Mouse (Mus musculus) cortical plate, adult 2 months (tissue): ENCODE measurements around the gene Crb3. TPM values are rescaled to one million over a fixed set of nuclear protein-coding genes. Genes with fewer than 3 reads are reported as not detected.

Experiments used
- H3K27ac ChIP-seq: fragments of 200-500 bp; 2 replicates; pipeline ENCODE4 v1.5.1; 2012; ENCODE audit warnings: low read length, control low read depth, inconsistent platforms; ENCODE audit not compliant: insufficient read depth
- H3K4me1 ChIP-seq: fragments of 200-500 bp; 2 replicates; pipeline ENCODE4 v1.6.1; 2011; ENCODE audit warnings: low read length; ENCODE audit not compliant: control insufficient read depth, insufficient read depth
- H3K4me3 ChIP-seq: fragments of 200-500 bp; 2 replicates; pipeline ENCODE4 v1.5.1; 2011; ENCODE audit warnings: mild to moderate bottlenecking, low read length, control low read depth; ENCODE audit not compliant: insufficient read depth
- CTCF ChIP-seq: fragments of 200-500 bp; IDR thresholded peaks from 2 replicates; pipeline ENCODE4 v1.5.1; 2011; ENCODE audit warnings: mild to moderate bottlenecking, control low read depth, low read length; ENCODE audit not compliant: insufficient read depth; ENCODE audit errors: extremely low read depth
- POLR2A ChIP-seq: fragments of 200-500 bp; IDR thresholded peaks from 2 replicates; pipeline ENCODE4 v1.6.1; 2011; ENCODE audit warnings: mild to moderate bottlenecking, low read length, control low read depth; ENCODE audit not compliant: insufficient read depth; ENCODE audit errors: extremely low read depth
- polyA plus RNA-seq: library from polyadenylated mRNA; depleted of rRNA; stranded (reverse); fragments of >200 nt; gene quantifications from 2 replicates; pipeline ENCODE4 v1.2.3, GENCODE M21; 2012

Gene Crb3
- polyA plus RNA-seq, 1 experiment, result 1.6 TPM

- Histone ChIP-seq H3K27ac (no peak overlapping the region), H3K4me1 (peaks cover 4% of the 10 kb centered on the region; the same call in 1 of the 2 replicates), H3K4me3 (no peak overlapping the region; the same call in 1 of the 2 replicates)
- no peak for TF ChIP-seq POLR2A
- no peak for TF ChIP-seq CTCF
These were observed 2.2 kb downstream of the Crb3 start for GRCm38 (mm10) chr17:57061069-57061468.

- Histone ChIP-seq H3K4me3 (no peak overlapping the region), H3K27ac (no peak overlapping the region)
- no peak for TF ChIP-seq CTCF
- TF ChIP-seq POLR2A, result no peak
These were observed 3.2 kb downstream of the Crb3 start for GRCm38 (mm10) chr17:57062011-57062521.

GRCm38 (mm10) chr17:57062548-57062947, 3.6 kb downstream of the Crb3 start:
- Histone ChIP-seq H3K27ac (no peak overlapping the region), H3K4me1 (peaks cover 4% of the 10 kb centered on the region; the same call in 1 of the 2 replicates), H3K4me3 (no peak overlapping the region)

More at GRCm38 (mm10) chr17:57062011-57062521, 3.2 kb downstream of the Crb3 start:
- H3K4me1 ChIP-seq, result peaks cover 4% of the 10 kb centered on the region; the same call in 1 of the 2 replicates

GRCm38 (mm10) chr17:57063031-57063430, 4.1 kb downstream of the Crb3 start:
- H3K27ac ChIP-seq, result no peak overlapping the region
- peaks cover 4% of the 10 kb centered on the region; the same call in 1 of the 2 replicates for H3K4me1 ChIP-seq
- H3K4me3 ChIP-seq, result no peak overlapping the region
- no peak for TF ChIP-seq CTCF
- no peak for TF ChIP-seq POLR2A

More at GRCm38 (mm10) chr17:57062548-57062947, 3.6 kb downstream of the Crb3 start:
- TF ChIP-seq CTCF (no peak), POLR2A (no peak)

- H3K4me3 ChIP-seq, result no peak overlapping the region
- no peaks in the 10 kb centered on the region for H3K4me1 ChIP-seq
- no peak overlapping the region for H3K27ac ChIP-seq
- TF ChIP-seq CTCF, result no peak
- TF ChIP-seq POLR2A, result no peak
These were observed 8.0 kb downstream of the Crb3 start for GRCm38 (mm10) chr17:57066908-57067307.

- Histone ChIP-seq H3K27ac (no peak overlapping the region), H3K4me3 (no peak overlapping the region), H3K4me1 (no peaks in the 10 kb centered on the region)
- no peak for TF ChIP-seq CTCF
- no peak for TF ChIP-seq POLR2A
These were observed 11.4 kb downstream of the Crb3 start for GRCm38 (mm10) chr17:57070272-57070671.

GRCm38 (mm10) chr17:57070699-57071098, 11.8 kb downstream of the Crb3 start:
- no peak for TF ChIP-seq POLR2A
- TF ChIP-seq CTCF, result no peak
- no peak overlapping the region for H3K27ac ChIP-seq
- H3K4me1 ChIP-seq, result no peaks in the 10 kb centered on the region
- no peak overlapping the region for H3K4me3 ChIP-seq

- Histone ChIP-seq H3K4me1 (no peaks in the 10 kb centered on the region), H3K27ac (no peak overlapping the region), H3K4me3 (no peak overlapping the region)
- no peak for TF ChIP-seq CTCF
- TF ChIP-seq POLR2A, result no peak
These were observed 18.0 kb downstream of the Crb3 start for GRCm38 (mm10) chr17:57076916-57077315.

GRCm38 (mm10) chr17:57078336-57078735, 19.4 kb downstream of the Crb3 start, which contains the start of gene Dennd1c:
Gene Dennd1c (minus strand): TSS chr17:57078514.
- no peak for TF ChIP-seq CTCF
- no peak for TF ChIP-seq POLR2A
- Histone ChIP-seq H3K27ac (no peak within 1 kb of the TSS), H3K4me3 (no peak within 1 kb of the TSS), H3K4me1 (peaks cover 2% of the 10 kb centered on the region; the same call in 1 of the 2 replicates)

- TF ChIP-seq POLR2A (no peak), CTCF (no peak)
- Histone ChIP-seq H3K4me1 (peaks cover 4% of the 10 kb centered on the region; the same call in 1 of the 2 replicates), H3K4me3 (no peak overlapping the region), H3K27ac (no peak overlapping the region)
These were observed 21.0 kb downstream of the Crb3 start for GRCm38 (mm10) chr17:57079919-57080318.
